Mouse (Mus musculus) adrenal gland, postnatal 25 days (tissue): Measurements from ENCODE around the gene Car3. TPM values are rescaled to one million over a fixed set of nuclear protein-coding genes. Genes with fewer than 3 reads are reported as not detected.

ENCODE experiments used
- DNase-seq: peaks from one replicate; pipeline ENCODE4 v3.0.0; 2021; ENCODE audit warnings: mixed read lengths
- total RNA-seq: library from RNA; stranded (reverse); gene quantifications from 2 replicates; pipeline ENCODE4 v1.2.3, GENCODE M21; 2021

The Car3 gene
- total RNA-seq, 1 experiment from 2014 or later, result 710 TPM

- DNase-seq, result no peak
Measured at GRCm38 (mm10) chr3:14876325-14876918, 13.1 kb downstream of the Car3 start.

- DNase-seq, result no peak
Measured at GRCm38 (mm10) chr3:14877251-14877909, 14.1 kb downstream of the Car3 start.

GRCm38 (mm10) chr3:14878749-14879223 lies 15.5 kb downstream of the Car3 start:
- DNase-seq, result no peak

GRCm38 (mm10) chr3:14879293-14879692 lies 16.0 kb downstream of the Car3 start:
- no peak for DNase-seq

- DNase-seq, result no peak
Measured at GRCm38 (mm10) chr3:14880277-14880676, 17.0 kb downstream of the Car3 start.

DNA sequence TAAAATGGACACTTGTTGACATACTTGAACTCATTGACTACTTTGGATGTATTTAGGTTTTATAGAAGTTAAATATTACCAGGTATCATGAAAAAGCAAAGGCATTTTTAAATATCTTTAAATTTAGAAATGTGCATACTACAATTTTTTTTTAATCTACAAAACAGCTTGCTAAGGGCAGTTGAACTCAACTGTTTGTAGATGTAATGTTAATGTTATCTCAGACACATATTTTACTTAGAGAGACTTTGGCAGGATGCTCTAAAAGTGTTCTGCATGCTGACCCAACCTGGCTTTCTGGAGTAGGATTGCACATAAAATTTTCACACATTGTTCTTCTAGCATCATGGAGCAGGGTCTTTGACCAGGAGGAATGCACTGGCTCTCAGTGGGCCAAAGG lies 18.7 kb downstream of the Car3 start:
- no peak for DNase-seq

GRCm38 (mm10) chr3:14882756-14883155 lies 19.4 kb downstream of the Car3 start:
- no peak for DNase-seq

DNA sequence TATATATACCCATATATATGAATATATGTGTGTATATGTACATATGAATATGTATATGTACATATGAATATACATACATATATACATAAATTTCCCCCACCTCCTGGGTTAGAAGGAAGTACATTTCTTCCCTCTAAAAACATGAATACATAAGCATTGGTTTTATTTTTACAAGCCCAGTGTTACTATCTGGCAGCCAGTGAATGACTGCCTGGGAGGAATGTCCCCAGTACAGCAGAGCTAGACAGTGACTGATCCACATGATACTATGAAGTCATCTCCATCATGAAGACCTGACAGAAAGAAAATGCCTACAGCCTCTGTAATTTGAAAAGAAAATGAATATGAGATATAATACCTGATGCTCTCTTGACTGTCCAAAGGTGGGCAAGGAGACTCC lies 21.5 kb downstream of the Car3 start:
- no peak for DNase-seq

GRCm38 (mm10) chr3:14886102-14887098 lies 23.1 kb downstream of the Car3 start, which contains the start of gene Car2:
Gene Car2 (plus strand): TSS chr3:14886273.
- DNase-seq, result peak; percentile 88

DNA sequence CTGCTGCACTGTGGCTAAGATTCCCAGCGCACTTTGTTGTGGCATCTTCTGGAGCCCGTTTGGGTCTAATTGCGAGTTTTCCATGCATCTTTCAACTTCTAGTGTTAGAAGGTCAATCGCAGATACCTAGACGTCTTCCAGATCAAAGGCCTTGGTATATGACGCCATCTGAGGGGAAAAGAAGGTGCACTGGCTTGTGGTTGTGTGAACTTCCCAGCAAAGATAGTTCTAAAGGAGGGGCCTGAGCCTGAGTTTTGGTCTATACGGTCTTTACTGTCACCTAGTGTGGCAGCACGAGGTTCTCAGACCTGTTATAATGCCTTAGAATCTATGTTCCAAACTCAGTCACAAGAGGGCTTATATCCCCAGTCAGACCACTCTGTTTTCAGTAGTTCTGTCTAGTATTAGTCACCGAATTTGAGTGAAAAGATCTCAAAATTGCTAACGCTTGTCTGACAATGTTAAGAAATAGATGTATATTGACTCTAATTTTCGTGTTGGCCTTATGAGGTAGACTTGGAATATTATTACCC lies 23.9 kb downstream of the Car3 start:
- no peak for DNase-seq

DNA sequence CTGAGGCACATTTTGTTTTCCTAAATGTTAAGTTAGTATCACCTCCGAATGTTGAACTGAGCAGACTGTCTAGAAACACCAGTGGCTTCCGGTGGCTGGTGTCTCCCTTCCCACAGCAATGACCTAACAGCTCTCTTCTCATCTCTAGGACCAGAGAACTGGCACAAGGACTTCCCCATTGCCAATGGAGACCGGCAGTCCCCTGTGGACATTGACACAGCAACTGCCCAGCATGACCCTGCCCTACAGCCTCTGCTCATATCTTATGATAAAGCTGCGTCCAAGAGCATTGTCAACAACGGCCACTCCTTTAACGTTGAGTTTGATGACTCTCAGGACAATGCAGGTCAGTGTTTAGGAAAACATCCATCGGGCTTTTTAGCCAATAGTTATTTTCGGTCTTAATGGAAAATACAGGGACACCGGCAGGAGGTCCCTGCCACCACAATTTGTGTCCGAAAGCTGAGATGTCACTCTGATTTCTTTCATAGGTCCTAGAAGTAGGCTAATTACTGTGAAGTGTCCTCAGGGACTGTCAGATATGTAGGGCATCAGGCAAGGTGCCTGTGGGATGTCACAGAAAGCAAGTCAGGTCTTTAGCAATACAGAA lies 24.5 kb downstream of the Car3 start:
- no peak for DNase-seq

GRCm38 (mm10) chr3:14888549-14888948 lies 25.2 kb downstream of the Car3 start:
- DNase-seq, result no peak

DNA sequence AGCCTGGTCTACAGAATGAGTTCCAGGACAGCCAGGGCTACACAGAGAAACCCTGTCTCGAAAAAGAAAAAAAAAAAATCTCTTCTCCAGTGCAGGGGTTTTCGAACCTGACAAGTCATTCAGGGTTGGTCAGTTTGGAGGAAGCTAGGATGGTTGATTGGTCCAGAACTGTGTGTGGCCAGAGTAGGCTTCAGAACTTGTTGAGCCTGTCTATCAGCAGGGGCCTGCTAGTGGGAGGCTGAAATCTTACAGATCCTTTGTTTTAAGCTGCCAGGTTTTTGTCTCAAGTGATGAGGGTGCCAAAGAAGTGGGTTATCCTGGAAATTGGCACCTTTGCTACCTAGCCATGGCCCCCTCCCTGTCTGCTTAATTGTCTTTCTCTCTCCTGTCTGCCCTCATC lies 25.8 kb downstream of the Car3 start:
- no peak for DNase-seq

DNA sequence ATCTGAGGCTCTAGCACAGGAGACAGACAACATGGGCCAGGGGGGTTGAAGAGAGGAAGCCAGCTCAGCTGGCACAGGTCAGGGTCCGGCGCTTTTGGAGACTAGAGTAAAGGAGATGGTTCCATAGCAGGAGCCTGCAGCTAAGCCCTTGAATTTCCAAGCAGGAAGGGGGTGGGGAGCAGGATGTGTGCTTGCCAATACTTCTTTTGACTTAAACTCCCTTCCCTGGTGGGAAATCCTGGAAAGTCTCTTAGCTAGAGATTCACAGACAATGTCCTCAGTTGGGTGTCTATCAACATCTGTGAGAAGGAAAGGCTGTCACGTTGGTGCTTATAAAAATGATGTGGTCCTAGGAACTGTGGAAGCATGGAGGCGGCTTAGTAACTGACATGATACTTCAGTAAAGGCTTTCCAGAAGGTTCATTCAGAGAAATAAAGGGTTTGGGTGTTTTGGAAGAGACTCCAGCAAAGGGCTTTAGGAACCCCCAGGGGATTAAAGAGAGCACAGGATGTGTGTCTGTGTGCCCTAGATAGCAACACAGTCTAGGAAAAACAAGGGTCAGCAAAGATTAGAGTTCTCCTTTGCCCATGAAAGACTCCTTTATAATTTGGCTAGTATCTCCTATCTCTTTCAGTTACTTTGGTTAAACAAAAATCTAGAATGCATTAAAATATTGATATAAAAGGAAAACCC lies 26.6 kb downstream of the Car3 start:
- DNase-seq, result no peak

GRCm38 (mm10) chr3:14892991-14893390 lies 29.7 kb downstream of the Car3 start:
- DNase-seq, result no peak

GRCm38 (mm10) chr3:14893700-14894099 lies 30.4 kb downstream of the Car3 start:
- no peak for DNase-seq

- no peak for DNase-seq
Measured at GRCm38 (mm10) chr3:14895333-14895732, 32.0 kb downstream of the Car3 start.

- DNase-seq, result no peak
Measured at GRCm38 (mm10) chr3:14897770-14898169, 34.5 kb downstream of the Car3 start.

- no peak for DNase-seq
Measured at GRCm38 (mm10) chr3:14903380-14903779, 40.1 kb downstream of the Car3 start.

- DNase-seq, result no peak
Measured at GRCm38 (mm10) chr3:14904165-14904564, 40.9 kb downstream of the Car3 start.

GRCm38 (mm10) chr3:14907271-14907670 lies 44.0 kb downstream of the Car3 start:
- DNase-seq, result no peak
